Mouse (Mus musculus): ENCODE measurements around the gene Pacsin2. TPM values are rescaled to one million over a fixed set of nuclear protein-coding genes. Genes with fewer than 3 reads are reported as not detected.

Gene Pacsin2
- total and polyA plus RNA-seq, 3 experiments: 34.5 to 61.0 (median 45.2) TPM

DNA sequence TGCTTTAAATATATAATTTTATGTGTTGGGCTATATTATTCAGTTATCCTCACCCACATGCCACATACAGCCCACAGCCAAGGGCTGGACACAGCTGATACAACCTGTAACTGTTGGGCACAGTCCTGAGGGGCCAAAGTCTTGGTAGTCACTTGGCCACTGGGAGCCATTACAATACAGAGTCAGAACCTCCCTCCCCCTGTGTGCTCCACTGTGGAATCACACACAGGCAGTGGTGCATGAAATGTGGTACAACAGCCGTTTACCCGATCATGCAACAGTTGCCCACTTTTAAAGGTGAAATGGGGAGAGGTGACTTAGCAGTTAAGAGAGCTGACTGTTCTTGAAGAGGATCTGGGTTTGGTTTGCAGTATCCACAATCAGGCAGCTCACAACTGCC, 14.4 kb downstream of the Pacsin2 start:
- Histone ChIP-seq H3K4me1 (ENCODE audit: insufficient read depth, low read depth, low read length) (peaks cover 51% of the 10 kb centered on the region), H3K4me3 (ENCODE audit: low read depth, low read length) (no peak overlapping the region), H3K9me3 (replicated peaks) (no peaks in the 10 kb centered on the region), H3K36me3 (replicated peaks) (peaks cover 49% of the 10 kb centered on the region), H3K27me3 (ENCODE audit: insufficient read depth, low read length) (no peaks in the 10 kb centered on the region)
- DNase-seq (ENCODE audit: low spot score) (no peak), ATAC-seq (ENCODE audit: extremely low read depth, insufficient number of reproducible peaks, low FRiP score, poor library complexity, severe bottlenecking) (no peak)
- no peak for TF ChIP-seq CTCF (IDR thresholded peaks at IDR 0.05; ENCODE audit: low read depth, low read length)
- no peak for TF ChIP-seq GATA1 (IDR thresholded peaks at IDR 0.05; ENCODE audit: borderline replicate concordance, low read length)
- TF ChIP-seq TAL1 (conservative IDR thresholded peaks at IDR 0.05; ENCODE audit: low read depth, low read length): no peak
- no peak for TF ChIP-seq GATA2 (IDR thresholded peaks at IDR 0.05; ENCODE audit: borderline replicate concordance, low read depth, low read length)
- no peak for TF ChIP-seq POLR2AphosphoS5 (IDR thresholded peaks at IDR 0.05; ENCODE audit: insufficient replicate concordance, low read depth, low read length)

DNA sequence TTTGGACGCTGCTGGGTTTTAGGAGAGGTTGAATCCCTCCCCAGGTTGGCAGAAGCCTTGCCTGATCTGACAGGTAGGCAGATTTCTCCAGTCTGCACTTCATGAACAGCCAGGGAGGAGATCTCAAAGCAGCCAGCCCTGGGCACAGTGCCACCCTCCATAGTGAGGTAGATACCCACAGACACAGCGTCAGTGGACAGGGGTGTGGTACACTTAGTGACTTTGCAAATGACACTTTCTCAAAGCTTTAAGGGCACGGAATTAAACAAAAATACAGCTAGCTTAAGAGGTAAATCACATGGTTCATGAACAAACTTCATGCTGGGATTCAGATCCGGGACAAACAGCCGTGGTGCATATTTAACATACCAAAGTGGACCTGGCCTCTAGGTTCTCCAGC, 15.8 kb downstream of the Pacsin2 start:
- ATAC-seq (ENCODE audit: extremely low read depth, insufficient number of reproducible peaks, low FRiP score, poor library complexity, severe bottlenecking): no peak
- DNase-seq (ENCODE audit: low spot score): no peak
- TF ChIP-seq CTCF (IDR thresholded peaks at IDR 0.05; ENCODE audit: low read depth, low read length) (no peak), POLR2AphosphoS5 (IDR thresholded peaks at IDR 0.05; ENCODE audit: insufficient replicate concordance, low read depth, low read length) (no peak), TAL1 (conservative IDR thresholded peaks at IDR 0.05; ENCODE audit: low read depth, low read length) (no peak), GATA1 (IDR thresholded peaks at IDR 0.05; ENCODE audit: borderline replicate concordance, low read length) (no peak), GATA2 (IDR thresholded peaks at IDR 0.05; ENCODE audit: borderline replicate concordance, low read depth, low read length) (no peak)
- Histone ChIP-seq H3K4me1 (ENCODE audit: insufficient read depth, low read depth, low read length) (peaks cover 44% of the 10 kb centered on the region), H3K27me3 (ENCODE audit: insufficient read depth, low read length) (no peaks in the 10 kb centered on the region), H3K9me3 (replicated peaks) (no peaks in the 10 kb centered on the region), H3K4me3 (ENCODE audit: low read depth, low read length) (no peak overlapping the region), H3K36me3 (replicated peaks) (peaks cover 54% of the 10 kb centered on the region)

DNA sequence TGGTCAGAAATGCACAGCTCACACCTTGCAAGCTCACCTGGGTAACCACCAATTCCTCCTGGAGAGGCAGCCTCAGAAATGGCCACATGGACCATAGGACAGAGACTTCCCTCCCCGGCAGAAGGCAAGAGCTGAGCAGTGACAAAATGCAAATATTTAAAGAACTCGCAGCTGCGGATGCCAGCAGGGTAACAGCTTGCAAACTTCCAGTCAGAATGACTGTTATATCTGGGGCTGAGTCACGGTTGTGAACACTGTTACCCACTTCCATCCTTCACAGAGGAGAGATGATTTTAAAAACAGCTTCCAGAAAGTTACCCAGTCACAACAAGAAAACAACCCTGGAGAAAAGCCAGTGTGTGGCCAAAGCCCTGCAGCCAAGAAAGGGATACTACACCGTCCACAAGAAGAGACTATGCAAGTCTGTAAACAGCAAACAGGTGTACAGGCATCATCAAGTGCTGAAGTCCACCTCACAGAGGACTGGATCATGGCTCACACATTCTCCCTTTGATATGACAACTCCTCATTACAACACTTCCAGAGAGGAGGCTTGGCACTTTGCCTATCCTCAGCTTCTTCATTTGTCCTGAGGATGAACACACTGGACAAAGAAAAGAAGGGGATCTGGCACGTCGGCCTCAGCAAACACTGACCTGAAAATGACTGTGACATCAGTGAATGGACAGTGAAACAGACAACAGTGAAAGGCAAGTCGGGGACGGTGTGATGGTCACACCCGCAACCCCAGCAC, 16.4 kb downstream of the Pacsin2 start:
- TF ChIP-seq CTCF (IDR thresholded peaks at IDR 0.05; ENCODE audit: low read depth, low read length): no peak
- no peaks in the 10 kb centered on the region for H3K27me3 ChIP-seq (ENCODE audit: insufficient read depth, low read length)
- H3K4me1 ChIP-seq (ENCODE audit: insufficient read depth, low read depth, low read length): peaks cover 41% of the 10 kb centered on the region
- DNase-seq (ENCODE audit: low spot score) (no peak), ATAC-seq (ENCODE audit: extremely low read depth, insufficient number of reproducible peaks, low FRiP score, poor library complexity, severe bottlenecking) (no peak)
- H3K9me3 ChIP-seq (replicated peaks): no peaks in the 10 kb centered on the region
- H3K4me3 ChIP-seq (ENCODE audit: low read depth, low read length): no peak overlapping the region
- peaks cover 56% of the 10 kb centered on the region for H3K36me3 ChIP-seq (replicated peaks)

DNA sequence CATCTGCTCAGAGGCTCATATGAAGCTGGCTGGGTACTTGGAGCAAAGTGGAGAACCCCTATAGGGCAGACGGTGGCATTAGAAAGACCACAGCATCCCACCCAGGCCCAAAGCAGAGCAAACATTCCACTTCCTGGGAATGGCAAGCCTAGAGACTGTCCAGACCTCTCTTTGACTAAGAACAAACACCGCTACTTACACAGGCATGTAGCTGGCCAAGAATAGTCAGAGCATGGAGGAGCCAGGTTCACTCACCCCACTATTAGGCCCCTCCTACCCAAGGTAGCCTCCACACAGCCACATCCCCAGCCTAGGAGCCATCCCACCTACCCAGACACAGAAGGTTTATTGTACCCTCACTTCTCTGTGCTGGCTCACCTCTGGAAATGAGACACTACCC, 18.5 kb downstream of the Pacsin2 start:
- Histone ChIP-seq H3K9me3 (replicated peaks) (no peaks in the 10 kb centered on the region), H3K4me1 (ENCODE audit: insufficient read depth, low read depth, low read length) (peaks cover 25% of the 10 kb centered on the region), H3K36me3 (replicated peaks) (peaks cover 52% of the 10 kb centered on the region), H3K4me3 (ENCODE audit: low read depth, low read length) (no peak overlapping the region), H3K27me3 (ENCODE audit: insufficient read depth, low read length) (no peaks in the 10 kb centered on the region)
- no peak for DNase-seq (ENCODE audit: low spot score)
- ATAC-seq (ENCODE audit: extremely low read depth, insufficient number of reproducible peaks, low FRiP score, poor library complexity, severe bottlenecking): no peak
- TF ChIP-seq GATA2 (IDR thresholded peaks at IDR 0.05; ENCODE audit: borderline replicate concordance, low read depth, low read length) (no peak), CTCF (IDR thresholded peaks at IDR 0.05; ENCODE audit: low read depth, low read length) (no peak), POLR2AphosphoS5 (IDR thresholded peaks at IDR 0.05; ENCODE audit: insufficient replicate concordance, low read depth, low read length) (no peak), TAL1 (conservative IDR thresholded peaks at IDR 0.05; ENCODE audit: low read depth, low read length) (no peak), GATA1 (IDR thresholded peaks at IDR 0.05; ENCODE audit: borderline replicate concordance, low read length) (no peak)

DNA sequence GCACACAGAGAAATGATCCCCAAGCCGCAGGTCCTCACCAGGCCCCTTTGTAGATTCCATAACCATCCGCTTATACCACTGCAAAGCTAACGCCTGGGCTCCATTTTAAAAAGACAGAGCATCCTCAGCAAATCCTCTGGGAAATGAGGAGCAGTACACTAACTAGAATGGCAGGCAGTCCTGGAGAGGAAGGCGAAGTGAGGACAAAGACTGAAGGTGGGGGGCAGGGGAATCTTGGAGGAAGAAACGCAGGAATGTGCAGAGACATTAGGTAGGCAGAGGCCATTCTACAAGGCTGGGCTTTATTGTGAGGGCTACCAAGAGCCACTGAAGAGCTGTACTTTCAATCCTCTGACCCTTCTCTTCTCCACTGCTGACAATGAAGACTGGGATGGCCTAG, 19.0 kb downstream of the Pacsin2 start:
- no peaks in the 10 kb centered on the region for H3K9me3 ChIP-seq (replicated peaks)
- DNase-seq (ENCODE audit: low spot score) (no peak), ATAC-seq (ENCODE audit: extremely low read depth, insufficient number of reproducible peaks, low FRiP score, poor library complexity, severe bottlenecking) (no peak)
- peaks cover 50% of the 10 kb centered on the region for H3K36me3 ChIP-seq (replicated peaks)
- TF ChIP-seq GATA2 (IDR thresholded peaks at IDR 0.05; ENCODE audit: borderline replicate concordance, low read depth, low read length) (no peak), CTCF (IDR thresholded peaks at IDR 0.05; ENCODE audit: low read depth, low read length) (no peak), TAL1 (conservative IDR thresholded peaks at IDR 0.05; ENCODE audit: low read depth, low read length) (no peak), GATA1 (IDR thresholded peaks at IDR 0.05; ENCODE audit: borderline replicate concordance, low read length) (no peak), POLR2AphosphoS5 (IDR thresholded peaks at IDR 0.05; ENCODE audit: insufficient replicate concordance, low read depth, low read length) (no peak)
- peaks cover 26% of the 10 kb centered on the region for H3K4me1 ChIP-seq (ENCODE audit: insufficient read depth, low read depth, low read length)
- no peaks in the 10 kb centered on the region for H3K27me3 ChIP-seq (ENCODE audit: insufficient read depth, low read length)
- no peak overlapping the region for H3K4me3 ChIP-seq (ENCODE audit: low read depth, low read length)

DNA sequence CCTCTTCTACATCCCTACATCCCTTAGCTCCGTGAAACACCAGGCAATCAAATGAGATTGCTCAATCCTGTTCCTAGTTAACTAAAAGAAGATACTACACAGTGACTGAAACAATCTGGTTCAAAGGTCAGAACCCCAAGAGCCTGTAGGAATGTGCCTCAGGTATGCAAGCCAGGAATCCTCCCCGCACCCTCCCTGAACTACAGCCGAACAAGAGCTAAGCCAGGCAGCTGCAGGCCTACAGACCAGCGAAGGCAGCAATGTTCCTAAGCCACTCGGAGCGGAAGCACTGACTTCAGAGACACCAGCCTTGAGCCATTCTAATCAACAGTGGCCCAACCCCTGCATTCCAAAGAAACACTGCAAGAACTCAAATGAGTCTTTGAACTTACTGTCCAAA, 20.0 kb downstream of the Pacsin2 start:
- DNase-seq (ENCODE audit: low spot score) (no peak), ATAC-seq (ENCODE audit: extremely low read depth, insufficient number of reproducible peaks, low FRiP score, poor library complexity, severe bottlenecking) (no peak)
- Histone ChIP-seq H3K9me3 (replicated peaks) (no peaks in the 10 kb centered on the region), H3K27me3 (ENCODE audit: insufficient read depth, low read length) (no peaks in the 10 kb centered on the region), H3K36me3 (replicated peaks) (peaks cover 44% of the 10 kb centered on the region), H3K4me3 (ENCODE audit: low read depth, low read length) (no peak overlapping the region), H3K4me1 (ENCODE audit: insufficient read depth, low read depth, low read length) (peaks cover 23% of the 10 kb centered on the region)
- TF ChIP-seq POLR2AphosphoS5 (IDR thresholded peaks at IDR 0.05; ENCODE audit: insufficient replicate concordance, low read depth, low read length) (no peak), GATA1 (IDR thresholded peaks at IDR 0.05; ENCODE audit: borderline replicate concordance, low read length) (no peak), CTCF (IDR thresholded peaks at IDR 0.05; ENCODE audit: low read depth, low read length) (no peak), TAL1 (conservative IDR thresholded peaks at IDR 0.05; ENCODE audit: low read depth, low read length) (no peak), GATA2 (IDR thresholded peaks at IDR 0.05; ENCODE audit: borderline replicate concordance, low read depth, low read length) (no peak)

Measured in G1E (cell line).